Mouse (Mus musculus) liver, embryonic 15.5 days (tissue): ENCODE measurements around the gene Gm12394. TPM values are rescaled to one million over a fixed set of nuclear protein-coding genes. Genes with fewer than 3 reads are reported as not detected.

Experiments
- ATAC-seq: fragments of 200-750 bp; cut with Nextera tagmentation; 2 replicates; pipeline ENCODE4 v1.8.0; 2017; ENCODE audit warnings: moderate number of reproducible peaks, mild to moderate bottlenecking, moderate library complexity; ENCODE audit not compliant: insufficient read depth
- H3K27ac ChIP-seq: fragments of 300-500 bp; sonication (generic); replicated peaks from 2 replicates; pipeline ENCODE4 v1.5.1; 2015; ENCODE audit warnings: mild to moderate bottlenecking, inconsistent platforms
- H3K27me3 ChIP-seq: fragments of 300-500 bp; sonication (generic); 2 replicates; pipeline ENCODE4 v1.6.1; 2015; ENCODE audit warnings: mild to moderate bottlenecking, inconsistent platforms
- H3K36me3 ChIP-seq: fragments of 300-500 bp; sonication (generic); replicated peaks from 2 replicates; pipeline ENCODE4 v1.6.1; 2015; ENCODE audit warnings: moderate library complexity, mild to moderate bottlenecking, inconsistent platforms
- H3K4me1 ChIP-seq: fragments of 300-500 bp; sonication (generic); replicated peaks from 2 replicates; pipeline ENCODE4 v1.6.1; 2015; ENCODE audit warnings: inconsistent platforms
- H3K4me2 ChIP-seq: fragments of 300-500 bp; sonication (generic); 2 replicates; pipeline ENCODE4 v1.6.1; 2015; ENCODE audit warnings: moderate library complexity, mild to moderate bottlenecking, inconsistent platforms
- H3K4me3 ChIP-seq: fragments of 300-500 bp; sonication (generic); replicated peaks from 2 replicates; pipeline ENCODE4 v1.5.1; 2015; ENCODE audit warnings: mild to moderate bottlenecking, inconsistent platforms
- H3K9ac ChIP-seq: fragments of 300-500 bp; sonication (generic); 2 replicates; pipeline ENCODE4 v1.6.1; 2015; ENCODE audit warnings: moderate library complexity, mild to moderate bottlenecking, inconsistent platforms
- H3K9me3 ChIP-seq: fragments of 300-500 bp; sonication (generic); replicated peaks from 2 replicates; pipeline ENCODE4 v1.6.1; 2016; ENCODE audit warnings: inconsistent platforms
- WGBS: fragments of 180-500 bp; shearing (Covaris S2); methylation state at CpG from one replicate; pipeline ENCODE4 v1.1.7; 2015; ENCODE audit warnings: mixed read lengths; ENCODE audit not compliant: insufficient replicate concordance; 5-methylcytosine and 5-hydroxymethylcytosine counted together
- polyA plus RNA-seq: library from polyadenylated mRNA; unstranded; fragments of >200 nt; fragmentation: Nextera tagmentation; extraction: Ambion mirVana; gene quantifications from 2 replicates; pipeline ENCODE4 v1.2.1, GENCODE M21; 2015

Gene Gm12394
- polyA plus RNA-seq, 1 experiment from 2014 or later: not detected

DNA sequence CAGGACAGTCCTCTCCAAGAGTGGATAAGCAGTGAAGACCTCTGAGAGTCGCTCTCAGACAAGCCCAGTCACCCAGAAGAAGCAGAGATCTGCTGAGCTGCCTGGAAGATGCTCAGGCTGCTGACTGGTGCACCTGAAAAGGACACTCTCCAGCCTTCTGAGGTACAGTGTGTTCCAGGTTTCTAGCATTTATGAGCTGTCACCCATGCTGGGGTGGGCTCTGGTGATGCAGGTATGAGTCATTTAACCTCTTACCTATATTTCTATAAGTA, 24.0 kb upstream of the Gm12394 start:
- Histone ChIP-seq H3K4me1 (peaks cover 57% of the 10 kb centered on the region), H3K9me3 (no peaks in the 10 kb centered on the region), H3K27me3 (no peaks in the 10 kb centered on the region; the same call in 1 of the 2 replicates), H3K36me3 (no peaks in the 10 kb centered on the region), H3K4me3 (peak overlapping the region; percentile 61), H3K4me2 (peak overlapping the region; percentile 61), H3K27ac (peak overlapping the region; percentile 91), H3K9ac (peak overlapping the region; percentile 53)
- ATAC-seq: peak; percentile 81
- 12% methylated on average over 1 of the region's 1 CpGs for WGBS

DNA sequence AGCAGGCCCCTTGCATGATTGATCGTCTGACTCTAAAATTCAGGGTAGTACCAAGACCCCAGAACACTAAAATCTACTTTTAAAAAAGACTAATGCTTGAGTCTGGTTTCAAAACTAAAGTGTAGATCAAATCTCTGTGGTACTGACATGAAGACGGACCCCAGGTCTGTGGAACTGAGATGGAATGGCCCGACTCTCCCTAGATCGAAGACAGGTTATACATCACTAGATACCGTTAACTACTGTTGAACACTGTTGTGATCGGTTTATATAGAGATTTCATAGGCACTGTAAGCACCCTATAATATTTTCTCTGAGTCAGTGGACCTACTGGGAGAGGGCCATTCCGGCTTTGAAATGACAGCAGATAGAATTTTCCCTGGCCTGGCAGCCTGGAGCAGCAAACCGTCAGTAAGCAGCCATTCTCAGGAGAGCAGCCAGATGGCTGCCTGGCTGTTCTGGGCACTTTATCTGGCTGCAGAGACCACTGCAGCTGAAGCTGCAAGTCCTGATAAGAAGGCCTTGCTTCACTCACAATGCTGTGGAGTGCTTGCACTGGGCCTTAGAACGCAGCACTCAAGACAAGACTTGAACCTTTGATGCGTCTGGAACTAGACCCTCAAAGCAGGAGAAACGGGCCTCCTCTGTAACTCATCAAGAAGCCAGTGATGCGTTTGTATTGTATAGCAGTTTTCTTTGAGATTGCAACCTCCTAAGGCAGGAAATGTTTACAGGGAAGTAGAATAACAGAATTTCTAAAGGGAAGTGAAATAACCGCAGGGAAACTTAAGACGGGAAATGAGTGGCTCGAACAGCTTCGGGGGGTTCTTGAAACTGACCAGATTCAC, 23.5 kb upstream of the Gm12394 start:
- Histone ChIP-seq H3K27me3 (no peaks in the 10 kb centered on the region; the same call in 1 of the 2 replicates), H3K4me3 (peak overlapping the region; percentile 61), H3K4me2 (peak overlapping the region; percentile 61), H3K36me3 (no peaks in the 10 kb centered on the region), H3K9ac (peak overlapping the region; percentile 53), H3K4me1 (peaks cover 57% of the 10 kb centered on the region), H3K9me3 (no peaks in the 10 kb centered on the region), H3K27ac (peak overlapping the region; percentile 91)
- 24% methylated on average over 16 of the region's 16 CpGs for WGBS
- peak; percentile 97 for ATAC-seq

- 54% methylated on average over 2 of the region's 2 CpGs for whole genome bisulfite sequencing
- Histone ChIP-seq H3K9me3 (no peaks in the 10 kb centered on the region), H3K4me1 (peaks cover 51% of the 10 kb centered on the region), H3K27me3 (no peaks in the 10 kb centered on the region; the same call in 1 of the 2 replicates), H3K4me2 (peak overlapping the region; percentile 5; the same call in 1 of the 2 replicates), H3K4me3 (no peak overlapping the region), H3K36me3 (no peaks in the 10 kb centered on the region), H3K9ac (no peak overlapping the region), H3K27ac (peak overlapping the region; percentile 61; the same call in 1 of the 2 replicates)
- peak; percentile 32 for ATAC-seq
Measured at GRCm38 (mm10) chr4:42877657-42878056, 21.1 kb upstream of the Gm12394 start.

DNA sequence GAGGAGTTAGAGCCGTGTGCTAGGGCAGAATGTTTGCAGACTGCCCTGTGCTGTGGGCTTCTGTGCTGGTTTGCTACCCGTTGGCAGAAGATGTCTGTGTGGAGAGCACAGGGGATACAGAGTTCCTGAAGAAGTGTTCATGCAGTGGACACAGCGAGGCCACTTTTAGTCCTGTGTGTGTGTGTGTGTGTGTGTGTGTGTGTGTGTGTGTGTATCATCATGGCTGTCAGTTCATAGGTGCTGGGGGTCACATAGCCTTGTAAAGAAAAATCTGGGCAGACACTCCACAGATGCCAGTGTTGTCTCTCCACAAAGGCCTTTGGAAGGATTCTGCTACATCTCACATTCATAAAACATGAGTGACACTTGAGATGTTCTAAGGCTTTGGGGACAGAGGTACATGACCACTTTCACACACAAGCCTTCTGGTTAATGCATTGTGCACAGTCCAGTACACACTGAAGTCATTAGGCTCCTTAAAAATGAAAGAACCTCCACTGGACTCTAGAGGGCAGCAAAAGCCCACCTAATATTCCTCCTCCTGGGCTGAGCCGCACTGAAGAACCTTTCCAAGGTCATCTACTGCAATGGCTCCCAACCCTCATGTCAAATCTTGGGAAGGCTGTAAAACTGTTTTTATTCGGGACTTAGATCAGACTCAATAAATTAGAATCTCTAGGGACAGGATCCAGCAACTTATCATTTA, 20.2 kb upstream of the Gm12394 start:
- Histone ChIP-seq H3K4me1 (peaks cover 44% of the 10 kb centered on the region), H3K4me3 (no peak overlapping the region), H3K9me3 (no peaks in the 10 kb centered on the region), H3K9ac (no peak overlapping the region), H3K27me3 (no peaks in the 10 kb centered on the region; the same call in 1 of the 2 replicates), H3K27ac (0 out of 2 replicates have a peak overlapping the region, but pooled peaks have one; percentile 61), H3K36me3 (no peaks in the 10 kb centered on the region), H3K4me2 (no peak overlapping the region)
- peak; percentile 32; the same call in 1 of the 2 replicates for ATAC-seq
- 32% methylated on average over 5 of the region's 5 CpGs for WGBS

GRCm38 (mm10) chr4:42874134-42874533, 17.6 kb upstream of the Gm12394 start, which contains the start of gene Fam205c:
TSS of gene Fam205c (minus strand) at chr4:42874234.
- Histone ChIP-seq H3K4me1 (peaks cover 48% of the 10 kb centered on the region), H3K9me3 (no peaks in the 10 kb centered on the region), H3K4me3 (no peak within 1 kb of the TSS), H3K4me2 (no peak within 1 kb of the TSS), H3K9ac (no peak within 1 kb of the TSS), H3K36me3 (no peaks in the 10 kb centered on the region), H3K27ac (no peak within 1 kb of the TSS), H3K27me3 (no peaks in the 10 kb centered on the region; the same call in 1 of the 2 replicates)
- no peak for ATAC-seq
- WGBS: 75% methylated on average over 7 of the region's 7 CpGs

GRCm38 (mm10) chr4:42872746-42873435, 16.3 kb upstream of the Gm12394 start:
- Histone ChIP-seq H3K4me1 (peaks cover 52% of the 10 kb centered on the region), H3K9ac (no peak overlapping the region), H3K4me3 (no peak overlapping the region), H3K27me3 (no peaks in the 10 kb centered on the region; the same call in 1 of the 2 replicates), H3K36me3 (no peaks in the 10 kb centered on the region), H3K27ac (no peak overlapping the region), H3K9me3 (no peaks in the 10 kb centered on the region), H3K4me2 (no peak overlapping the region)
- WGBS: 72% methylated on average over 16 of the region's 16 CpGs
- no peak for ATAC-seq

- peaks cover 52% of the 10 kb centered on the region for H3K4me1 ChIP-seq
- WGBS: 87% methylated on average over 7 of the region's 7 CpGs
- ATAC-seq: no peak
- H3K27me3 ChIP-seq: no peaks in the 10 kb centered on the region; the same call in 1 of the 2 replicates
- H3K27ac ChIP-seq: 0 out of 2 replicates have a peak overlapping the region, but pooled peaks have one; percentile 25
- H3K9ac ChIP-seq: no peak overlapping the region
- H3K4me3 ChIP-seq: no peak overlapping the region
- H3K4me2 ChIP-seq: no peak overlapping the region
- no peaks in the 10 kb centered on the region for H3K36me3 ChIP-seq
- H3K9me3 ChIP-seq: no peaks in the 10 kb centered on the region
Measured at GRCm38 (mm10) chr4:42872151-42872550, 15.6 kb upstream of the Gm12394 start.

DNA sequence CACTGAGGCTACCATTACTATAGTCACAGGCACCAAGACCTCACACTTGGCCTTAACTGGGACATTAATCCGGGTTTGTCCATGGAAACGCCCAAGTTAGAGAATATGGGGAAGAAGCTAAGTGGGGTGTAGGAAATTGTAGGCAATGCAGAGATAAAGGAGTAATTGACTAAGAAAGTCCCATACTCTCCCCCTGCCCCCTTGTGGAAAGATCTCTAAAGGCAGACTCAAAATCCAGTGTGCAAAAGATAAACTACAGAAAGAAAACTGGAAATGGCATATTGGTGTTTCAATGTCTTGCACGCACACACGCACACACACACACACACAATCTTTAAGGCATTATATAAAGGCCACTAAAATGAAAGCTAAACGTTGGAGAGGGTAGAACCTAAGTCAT, 14.2 kb upstream of the Gm12394 start:
- ATAC-seq: no peak
- WGBS: 65% methylated on average over 5 of the region's 5 CpGs
- Histone ChIP-seq H3K4me2 (no peak overlapping the region), H3K9me3 (no peaks in the 10 kb centered on the region), H3K9ac (no peak overlapping the region; the same call in 1 of the 2 replicates), H3K36me3 (no peaks in the 10 kb centered on the region), H3K27me3 (no peaks in the 10 kb centered on the region), H3K4me3 (no peak overlapping the region), H3K27ac (peak overlapping the region; percentile 51; the same call in 1 of the 2 replicates), H3K4me1 (peaks cover 61% of the 10 kb centered on the region)

GRCm38 (mm10) chr4:42868193-42868592, 11.6 kb upstream of the Gm12394 start:
- Histone ChIP-seq H3K27me3 (no peaks in the 10 kb centered on the region), H3K4me1 (peaks cover 74% of the 10 kb centered on the region), H3K9me3 (no peaks in the 10 kb centered on the region), H3K36me3 (no peaks in the 10 kb centered on the region), H3K4me3 (no peak overlapping the region), H3K9ac (peak overlapping the region; percentile 22; the same call in 1 of the 2 replicates), H3K4me2 (peak overlapping the region; percentile 47), H3K27ac (peak overlapping the region; percentile 87)
- 70% methylated on average over 5 of the region's 5 CpGs for WGBS
- no peak for ATAC-seq

GRCm38 (mm10) chr4:42867390-42867789, 10.8 kb upstream of the Gm12394 start:
- ATAC-seq: peak; percentile 91
- H3K4me3 ChIP-seq: no peak overlapping the region
- no peaks in the 10 kb centered on the region for H3K36me3 ChIP-seq
- H3K9ac ChIP-seq: 0 out of 2 replicates have a peak overlapping the region, but pooled peaks have one; percentile 22
- peak overlapping the region; percentile 87 for H3K27ac ChIP-seq
- peak overlapping the region; percentile 47 for H3K4me2 ChIP-seq
- no peaks in the 10 kb centered on the region for H3K27me3 ChIP-seq
- no peaks in the 10 kb centered on the region for H3K9me3 ChIP-seq
- H3K4me1 ChIP-seq: peaks cover 80% of the 10 kb centered on the region
- WGBS: 19% methylated on average over 3 of the region's 3 CpGs
